Comparison of ENCODE assay signal across 8 mouse cellular contexts in the genomic region with DNA sequence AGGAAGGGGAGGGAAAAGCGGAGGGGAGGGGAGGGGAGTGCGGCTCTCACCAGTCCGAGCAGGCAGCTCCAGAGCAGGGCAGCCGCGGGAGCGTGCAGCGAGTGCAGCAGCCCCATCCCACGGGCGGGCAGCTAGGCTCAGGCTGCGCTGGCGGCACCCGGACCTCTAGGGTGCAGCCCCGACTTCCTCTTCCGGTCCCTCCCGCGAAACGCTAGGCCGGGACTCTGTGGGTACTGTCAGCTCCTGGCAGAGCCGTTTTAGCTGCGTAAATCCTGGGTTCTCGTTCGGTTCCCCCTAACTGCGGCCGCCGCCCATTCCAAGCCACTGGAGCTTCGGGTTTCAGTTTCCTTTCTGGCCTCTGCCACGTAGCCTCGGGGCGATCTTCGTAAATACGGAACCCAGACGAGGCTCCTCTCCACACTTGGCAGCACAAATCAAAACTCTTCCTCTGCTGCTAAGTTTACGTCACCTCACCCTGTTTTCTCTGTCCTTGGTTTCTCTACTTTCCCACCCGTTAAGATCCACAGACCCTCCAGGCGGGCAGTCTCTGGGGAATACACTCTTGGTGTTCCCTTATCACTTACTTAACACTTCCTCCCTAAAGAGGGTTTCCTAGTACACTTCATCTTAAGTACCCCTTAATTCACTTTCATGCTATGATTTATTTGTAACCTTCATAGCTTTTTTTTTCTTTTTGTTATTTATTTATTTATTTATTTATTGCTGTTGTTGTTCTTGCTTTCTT. TPM values are rescaled to one million over a fixed set of nuclear protein-coding genes. Genes with fewer than 3 reads are reported as not detected.
DNase-seq lines count a peak whose midpoint lies in the region; ATAC-seq and TF ChIP-seq lines count a peak whose summit lies in the region.

Sppl2a (minus strand) TSS at position 339 of the 745 bp plus-strand sequence.

- peak within 1 kb of the TSS; percentile 74 for H3K4me2 ChIP-seq in lung, postnatal 0 days (replicated peaks; ENCODE audit: low read depth, low read length)

- 0 out of 2 replicates have a peak, but pooled peaks have one; percentile 26 for TF ChIP-seq EP300 in lung, postnatal 0 days (IDR thresholded peaks at IDR 0.05)

- peak within 1 kb of the TSS; percentile 97 for H3K27ac ChIP-seq in hindbrain, embryonic 10.5 days
- H3K27ac ChIP-seq in lung, postnatal 0 days (ENCODE audit: low read length), result peak within 1 kb of the TSS; percentile 97

- H3K36me3 ChIP-seq in hindbrain, embryonic 10.5 days, result no peaks in the 10 kb centered on the region
- H3K36me3 ChIP-seq in lung, postnatal 0 days (ENCODE audit: insufficient read depth, low read length), result no peaks in the 10 kb centered on the region

- TF ChIP-seq CTCF in lung, postnatal 0 days (IDR thresholded peaks at IDR 0.05), result peak; percentile 49; the same call in 1 of the 2 replicates

- no peaks in the 10 kb centered on the region for H3K9me3 ChIP-seq in hindbrain, embryonic 10.5 days
- H3K9me3 ChIP-seq in lung, postnatal 0 days (ENCODE audit: low read length), result no peaks in the 10 kb centered on the region

- DNase-seq in MN1 (ENCODE audit: low spot score), result peak; percentile 94
- peak; percentile 89 for DNase-seq in cerebellum, adult 9-10 months
- peak; percentile 92 for DNase-seq in hindbrain, embryonic 10.5 days (ENCODE audit: low spot score)
- DNase-seq in layer of hippocampus, adult 9-11 months, result peak; percentile 94
- DNase-seq in lung, postnatal 0 days (ENCODE audit: low spot score), result peak; percentile 96
- peak; percentile 82 for DNase-seq in ovary, postnatal 14 days (ENCODE audit: low spot score)
- peak; percentile 88 for DNase-seq in thymus, postnatal 14 days

- H3K4me3 ChIP-seq in hindbrain, embryonic 10.5 days, result peak within 1 kb of the TSS; percentile 72
- H3K4me3 ChIP-seq in lung, postnatal 0 days (ENCODE audit: low read depth, low read length), result peak within 1 kb of the TSS; percentile 73

- ATAC-seq in frontal cortex, adult (ENCODE audit: low TSS enrichment), result peak; percentile 99
- peak; percentile 100 for ATAC-seq in lung, postnatal 0 days

- H3K9ac ChIP-seq in lung, postnatal 0 days (replicated peaks; ENCODE audit: low read depth), result peak within 1 kb of the TSS; percentile 62

- H3K4me1 ChIP-seq in hindbrain, embryonic 10.5 days (replicated peaks), result peaks cover 10% of the 10 kb centered on the region; the same call in 1 of the 2 replicates
- no peaks in the 10 kb centered on the region for H3K4me1 ChIP-seq in lung, postnatal 0 days (ENCODE audit: insufficient read depth, low read depth, low read length)

- WGBS in hindbrain, embryonic 10.5 days, result under 1% methylated on average over 35 of the region's 35 CpGs
- 1% methylated on average over 28 of the region's 35 CpGs for WGBS in lung, postnatal 0 days

- no peaks in the 10 kb centered on the region for H3K27me3 ChIP-seq in hindbrain, embryonic 10.5 days (ENCODE audit: insufficient read depth, poor library complexity, severe bottlenecking)
- no peaks in the 10 kb centered on the region for H3K27me3 ChIP-seq in lung, postnatal 0 days (replicated peaks; ENCODE audit: insufficient read depth, low read length)

RNA-seq across cellular contexts. Expression of gene Sppl2a, which starts in this region (rescaled TPM):
- 29.3 and 30.9 TPM in 2 replicates for polyA plus RNA-seq in hindbrain, embryonic 10.5 days (2016; fragmentation: Nextera tagmentation; extraction: Ambion mirVana)
- 36.0 and 43.6 TPM in 2 replicates for polyA plus RNA-seq in lung, postnatal 0 days (2015; fragmentation: Nextera tagmentation; extraction: Ambion mirVana)

Comparison
In these comparisons a context has a peak if more than half of its experiments do, and no peak if none do; other contexts are left out.
1. Peak in every context shown above with its lines: DNase-seq, ATAC-seq, H3K4me3 ChIP-seq and H3K27ac ChIP-seq.